Mouse (Mus musculus) ES-Bruce4 (cell line): ENCODE data around the gene Abca2. TPM values are rescaled to one million over a fixed set of nuclear protein-coding genes. Genes with fewer than 3 reads are reported as not detected.
A peak's percentile ranks its signal among the peaks of the same experiment; 100 is the strongest.

Experiments
- H3K27ac ChIP-seq: 2 replicates; pipeline ENCODE4 v1.5.1; 2012; ENCODE audit warnings: low read length, inconsistent platforms; ENCODE audit not compliant: insufficient read depth
- H3K27me3 ChIP-seq: 2 replicates; pipeline ENCODE4 v1.6.1; 2012; ENCODE audit warnings: mild to moderate bottlenecking, low read length, inconsistent platforms; ENCODE audit not compliant: control insufficient read depth, poor library complexity, insufficient read depth, severe bottlenecking
- H3K36me3 ChIP-seq: 2 replicates; pipeline ENCODE4 v1.6.1; 2012; ENCODE audit warnings: inconsistent platforms, mild to moderate bottlenecking, low read length, moderate library complexity; ENCODE audit not compliant: control insufficient read depth, poor library complexity, insufficient read depth, severe bottlenecking
- H3K4me1 ChIP-seq: one replicate; pipeline ENCODE4 v1.8.1; 2011; ENCODE audit warnings: low read length; ENCODE audit not compliant: control insufficient read depth, insufficient read depth
- H3K4me3 ChIP-seq: 2 replicates; pipeline ENCODE4 v1.5.1; 2011; ENCODE audit warnings: low read depth, mild to moderate bottlenecking, low read length
- H3K9ac ChIP-seq: 2 replicates; pipeline ENCODE4 v1.6.1; 2012; ENCODE audit warnings: low read depth, mild to moderate bottlenecking, inconsistent platforms; ENCODE audit not compliant: poor library complexity, severe bottlenecking
- H3K9me3 ChIP-seq: replicated peaks from 2 replicates; pipeline ENCODE4 v1.6.1; 2012; ENCODE audit warnings: mild to moderate bottlenecking, low read length, inconsistent platforms; ENCODE audit not compliant: control insufficient read depth, poor library complexity, insufficient read depth, severe bottlenecking
- CTCF ChIP-seq: IDR thresholded peaks from one replicate; pipeline ENCODE4 v1.8.1; 2011; ENCODE audit warnings: low read depth, low read length
- EP300 ChIP-seq: IDR thresholded peaks from 2 replicates; pipeline ENCODE4 v1.6.1; 2011; ENCODE audit warnings: low read depth, low read length; ENCODE audit not compliant: insufficient read depth
- POLR2A ChIP-seq: IDR thresholded peaks from one replicate; pipeline ENCODE4 v1.8.1; 2011; ENCODE audit warnings: low read length; ENCODE audit not compliant: insufficient read depth
- polyA plus RNA-seq: library from polyadenylated mRNA; stranded (reverse); fragments of >200 nt; gene quantifications from 2 replicates; pipeline ENCODE4 v1.2.4, GENCODE M21; 2011; ENCODE audit warnings: low read depth; ENCODE audit not compliant: missing spikeins, insufficient read depth, insufficient read length

Abca2 gene
- polyA plus RNA-seq, 1 experiment, result 14.2 TPM

DNA sequence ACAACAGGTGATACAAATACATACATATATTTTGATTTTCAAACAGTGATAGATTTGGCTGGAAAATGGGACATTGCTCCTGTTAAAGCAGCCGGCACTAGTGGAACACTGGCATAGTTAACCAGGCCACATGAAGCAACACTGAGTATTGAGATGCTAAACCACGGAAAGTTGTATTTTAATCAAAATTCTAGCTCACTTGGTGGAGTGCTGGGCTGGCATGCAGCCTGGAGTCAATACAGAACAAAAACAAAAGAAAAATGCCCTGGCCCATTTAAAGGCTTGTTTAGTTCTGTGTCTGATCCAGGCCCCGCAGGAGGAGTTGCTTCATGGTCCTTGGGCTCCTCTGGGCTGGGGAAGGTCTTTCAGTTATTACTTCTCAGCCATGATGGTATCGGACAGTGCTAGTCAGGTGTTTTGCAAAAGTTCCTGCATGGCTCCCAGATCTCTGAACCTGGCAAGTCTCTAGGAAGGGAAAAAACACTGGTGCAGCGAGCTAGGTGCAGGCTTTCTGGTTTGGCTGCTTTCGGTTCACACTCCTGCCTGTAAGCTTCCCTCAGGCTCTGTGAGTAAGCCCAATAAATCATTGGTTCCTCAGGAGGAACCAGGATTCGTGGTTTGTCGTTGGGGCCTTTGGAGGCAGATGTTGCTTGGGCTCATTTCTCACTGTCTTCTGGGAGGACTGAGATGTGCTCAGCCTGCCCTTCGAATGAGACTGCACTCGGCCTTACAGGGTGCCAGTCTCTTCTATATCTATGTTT lies 51.2 kb downstream of the Abca2 start:
- TF ChIP-seq POLR2A (no peak), EP300 (no peak), CTCF (no peak)
- H3K9ac ChIP-seq, result no peak overlapping the region
- no peaks in the 10 kb centered on the region for H3K36me3 ChIP-seq
- H3K4me1 ChIP-seq, result no peaks in the 10 kb centered on the region
- no peaks in the 10 kb centered on the region for H3K9me3 ChIP-seq
- no peak overlapping the region for H3K4me3 ChIP-seq
- H3K27ac ChIP-seq, result no peak overlapping the region
- no peaks in the 10 kb centered on the region for H3K27me3 ChIP-seq

DNA sequence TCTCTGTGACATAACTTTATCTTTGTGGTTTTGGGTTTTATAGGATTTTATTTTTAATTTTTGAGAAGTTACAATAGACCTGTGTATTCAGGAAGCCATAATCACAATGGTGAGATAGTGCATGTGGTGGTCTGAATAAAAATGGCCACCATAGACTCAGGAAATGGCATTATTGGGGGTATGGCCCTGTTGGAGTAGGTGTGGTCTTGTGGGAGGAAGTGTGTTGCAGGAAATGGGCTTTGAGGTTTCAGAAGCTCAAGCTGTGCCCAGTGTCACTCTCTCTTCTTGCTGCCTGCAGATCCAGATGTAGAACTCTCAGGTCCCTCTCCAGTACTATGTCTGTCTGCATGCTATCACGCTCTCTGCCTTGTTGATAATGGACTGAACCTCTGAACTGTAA lies 52.0 kb downstream of the Abca2 start:
- TF ChIP-seq POLR2A, result no peak
- no peak for TF ChIP-seq CTCF
- TF ChIP-seq EP300, result no peak
- no peak overlapping the region for H3K9ac ChIP-seq
- H3K4me3 ChIP-seq, result no peak overlapping the region
- no peaks in the 10 kb centered on the region for H3K36me3 ChIP-seq
- no peaks in the 10 kb centered on the region for H3K27me3 ChIP-seq
- H3K4me1 ChIP-seq, result no peaks in the 10 kb centered on the region
- no peak overlapping the region for H3K27ac ChIP-seq
- no peaks in the 10 kb centered on the region for H3K9me3 ChIP-seq

DNA sequence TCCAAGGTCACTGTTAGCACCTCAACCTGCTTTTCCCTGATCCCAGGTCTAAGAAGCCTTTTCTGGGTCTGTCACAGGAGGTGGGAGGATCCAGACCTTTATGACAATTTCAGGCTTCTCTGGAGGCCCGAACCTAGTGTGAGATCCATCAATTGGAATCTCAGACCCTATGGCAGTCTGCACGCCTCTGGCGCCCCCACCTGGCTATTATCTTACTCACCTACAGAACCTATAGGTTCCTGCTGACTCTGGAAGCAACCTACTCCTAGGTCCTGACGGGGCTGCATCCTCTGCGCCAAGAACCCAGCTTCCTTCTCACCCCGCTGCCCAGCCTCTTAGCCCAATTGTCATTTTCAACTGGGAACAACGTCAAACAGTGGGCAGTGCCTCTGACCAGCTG lies 54.5 kb downstream of the Abca2 start:
- H3K4me3 ChIP-seq, result no peak overlapping the region
- H3K9me3 ChIP-seq, result no peaks in the 10 kb centered on the region
- H3K4me1 ChIP-seq, result no peaks in the 10 kb centered on the region
- no peaks in the 10 kb centered on the region for H3K36me3 ChIP-seq
- H3K27ac ChIP-seq, result no peak overlapping the region
- TF ChIP-seq CTCF, result peak; percentile 72
- no peak for TF ChIP-seq EP300
- H3K9ac ChIP-seq, result no peak overlapping the region
- H3K27me3 ChIP-seq, result no peaks in the 10 kb centered on the region

DNA sequence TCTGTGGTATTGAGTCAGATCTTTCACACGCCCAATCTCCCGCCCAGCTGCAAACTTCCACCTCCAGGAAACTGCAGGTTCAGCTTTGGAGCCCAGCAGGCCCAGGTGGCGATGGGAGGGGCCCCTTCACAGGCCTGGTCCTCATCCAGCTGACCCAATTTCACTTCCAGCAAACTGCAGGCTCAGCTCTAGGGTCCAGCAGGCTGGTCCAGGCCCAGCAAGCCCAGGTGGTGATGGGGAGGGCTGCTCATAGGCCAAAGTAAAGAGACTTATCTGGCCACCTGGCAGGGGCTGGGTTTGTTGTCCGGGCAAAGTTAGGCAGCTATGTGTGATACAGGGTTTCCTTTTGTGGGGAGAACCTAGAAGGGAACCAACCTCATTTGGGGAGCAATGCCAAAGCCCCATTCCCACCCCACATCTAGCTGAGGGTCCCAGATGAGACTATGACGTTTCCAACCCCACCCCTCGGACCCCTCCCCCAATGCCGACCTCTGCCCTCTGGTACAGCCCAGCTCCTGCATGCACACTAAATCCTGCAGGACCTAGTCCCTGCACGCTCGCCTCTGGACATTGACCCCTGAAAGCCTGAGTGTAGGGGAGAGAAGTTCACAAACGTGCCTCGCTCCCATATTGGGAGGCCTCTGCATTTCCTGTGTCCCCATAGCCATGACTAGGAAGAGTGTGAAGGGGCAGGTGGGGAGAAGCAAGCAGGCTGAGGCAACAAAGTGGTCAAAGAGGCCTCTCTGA lies 56.6 kb downstream of the Abca2 start:
- no peaks in the 10 kb centered on the region for H3K36me3 ChIP-seq
- H3K27ac ChIP-seq, result no peak overlapping the region
- H3K4me1 ChIP-seq, result no peaks in the 10 kb centered on the region
- no peak overlapping the region for H3K9ac ChIP-seq
- no peak overlapping the region for H3K4me3 ChIP-seq
- H3K27me3 ChIP-seq, result no peaks in the 10 kb centered on the region
- H3K9me3 ChIP-seq, result no peaks in the 10 kb centered on the region
- no peak for TF ChIP-seq CTCF
- no peak for TF ChIP-seq EP300
- no peak for TF ChIP-seq POLR2A

DNA sequence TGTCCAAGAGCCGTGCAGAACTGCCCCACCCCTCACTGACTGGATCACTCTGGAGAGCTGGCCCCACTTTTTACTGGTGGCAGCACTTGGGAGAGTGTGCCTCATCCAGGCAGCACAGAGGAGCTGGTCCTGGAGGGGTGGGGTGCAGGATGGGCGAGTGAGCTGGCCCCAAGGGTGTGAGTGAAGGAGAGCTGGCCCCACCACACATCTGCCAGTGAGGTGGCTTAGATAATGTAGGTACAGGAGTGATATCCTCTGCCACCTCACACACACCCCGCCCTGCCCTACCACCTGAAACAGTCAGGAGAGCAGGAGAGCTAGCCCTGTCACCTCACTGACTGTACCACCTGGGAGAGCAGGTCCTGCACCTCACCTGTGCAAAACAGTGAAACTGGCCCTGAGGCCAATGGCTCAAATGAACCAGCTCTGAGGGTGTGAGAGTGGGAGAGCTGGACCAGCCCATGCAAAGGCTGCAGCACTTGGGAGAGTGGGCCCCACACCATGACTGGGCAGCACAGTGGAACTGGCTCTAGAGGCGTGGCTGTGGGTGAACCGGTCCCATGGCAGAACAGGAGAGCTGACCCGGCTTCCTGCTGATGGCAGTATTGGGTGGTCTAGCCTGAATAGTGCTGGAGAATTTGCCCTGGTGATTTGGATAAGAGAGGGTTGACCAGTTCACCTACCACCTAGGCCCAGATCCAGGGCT lies 59.6 kb downstream of the Abca2 start:
- Histone ChIP-seq H3K36me3 (no peaks in the 10 kb centered on the region), H3K4me1 (no peaks in the 10 kb centered on the region), H3K9me3 (no peaks in the 10 kb centered on the region), H3K27me3 (no peaks in the 10 kb centered on the region), H3K4me3 (no peak overlapping the region), H3K9ac (no peak overlapping the region), H3K27ac (no peak overlapping the region)
- TF ChIP-seq POLR2A, result no peak
- TF ChIP-seq CTCF, result no peak
- no peak for TF ChIP-seq EP300
